Mouse (Mus musculus): ENCODE results near the gene Znrf1. TPM values are rescaled to one million over a fixed set of nuclear protein-coding genes. Genes with fewer than 3 reads are reported as not detected.

Znrf1 gene
- polyA plus RNA-seq, 1 experiment from 2014 or later = 11.0 TPM

DNA sequence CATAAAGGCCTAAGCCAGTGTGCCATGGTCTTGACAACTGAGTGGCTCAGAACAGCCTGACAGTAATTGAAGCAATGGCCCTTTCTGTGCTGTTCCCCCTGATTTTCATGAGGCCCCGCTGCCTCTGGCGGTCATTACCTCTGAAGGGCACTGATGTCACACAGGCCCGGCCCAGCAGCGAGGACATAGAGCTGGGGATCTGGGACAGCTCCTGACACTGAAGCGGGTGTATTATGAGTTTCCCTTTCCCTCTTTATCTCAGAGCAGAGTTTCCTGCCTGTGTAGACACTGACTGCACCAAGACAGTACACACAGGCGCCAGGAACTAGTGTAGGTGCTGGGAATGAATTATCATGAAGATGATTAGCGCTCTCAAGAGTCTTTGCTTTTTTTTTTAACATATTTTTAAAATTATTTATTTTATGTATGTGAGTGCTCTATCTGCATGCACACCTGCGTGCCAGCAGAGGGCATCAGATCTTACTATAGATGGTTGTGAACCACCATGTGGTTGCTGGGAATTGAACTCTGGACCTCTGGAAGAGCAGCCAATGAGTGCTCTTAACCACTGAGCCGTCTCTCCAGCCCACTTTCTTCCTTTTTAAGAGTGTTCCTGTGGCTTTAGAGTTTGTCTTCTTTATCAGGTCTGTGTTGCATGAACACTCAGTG lies 7.9 kb downstream of the Znrf1 start:
- 0 out of 2 replicates have a peak, but pooled peaks cover 2% of the 10 kb centered on the region for H3K9me3 ChIP-seq (ENCODE audit: control insufficient read depth, low read length)
- no peaks in the 10 kb centered on the region for H3K36me3 ChIP-seq (ENCODE audit: control insufficient read depth, insufficient read depth, low read length)
- WGBS = 90% methylated on average over 9 of the region's 9 CpGs
- no peak overlapping the region for H3K4me2 ChIP-seq (ENCODE audit: low read depth, low read length)
- H3K27ac ChIP-seq (ENCODE audit: low read length) = no peak overlapping the region
- ATAC-seq = no peak
- H3K9ac ChIP-seq (ENCODE audit: low read depth, low read length) = no peak overlapping the region
- H3K4me1 ChIP-seq (ENCODE audit: control insufficient read depth, insufficient read depth, low read length) = peaks cover 18% of the 10 kb centered on the region
- no peaks in the 10 kb centered on the region for H3K27me3 ChIP-seq (replicated peaks; ENCODE audit: control insufficient read depth, insufficient read depth, low read length)
- H3K4me3 ChIP-seq (ENCODE audit: low read length) = no peak overlapping the region

DNA sequence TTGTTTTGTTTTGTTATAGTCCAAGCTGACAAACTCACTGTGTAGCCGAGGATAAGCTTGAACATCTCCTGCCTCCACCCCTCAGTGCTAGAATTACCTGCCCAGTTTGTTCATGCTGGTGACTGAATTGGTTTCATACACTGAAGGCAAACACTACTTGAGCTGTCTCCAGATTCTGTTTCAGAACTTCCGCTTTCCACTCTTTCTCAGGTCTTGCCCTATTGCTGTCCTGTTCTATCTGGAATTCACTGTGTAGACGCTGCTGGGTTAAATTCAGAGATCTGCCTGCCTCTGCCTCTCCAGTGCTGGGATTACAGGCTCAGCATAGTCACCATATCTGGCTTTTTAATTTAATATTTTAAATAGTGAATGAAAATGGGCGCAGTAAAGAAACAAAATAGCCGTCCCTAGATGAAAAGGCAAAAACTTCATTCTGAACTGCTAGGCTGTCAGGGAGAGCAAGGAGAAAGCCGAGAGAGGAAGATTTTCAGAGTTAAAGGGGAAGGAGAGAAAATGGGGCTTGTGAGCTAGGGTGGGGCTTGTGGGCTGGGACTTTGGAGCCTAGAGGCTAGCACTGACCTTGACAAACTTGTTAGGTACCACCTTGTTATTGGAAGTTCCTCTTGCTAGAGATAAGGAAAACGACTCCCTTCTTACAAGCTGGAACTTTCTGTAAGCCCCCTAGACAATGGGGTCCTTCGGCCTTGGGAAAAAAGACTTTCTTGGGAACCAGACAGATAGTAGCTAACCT lies 9.7 kb downstream of the Znrf1 start:
- H3K9me3 ChIP-seq (ENCODE audit: control insufficient read depth, low read length) = 0 out of 2 replicates have a peak, but pooled peaks cover 2% of the 10 kb centered on the region
- no peak overlapping the region for H3K4me3 ChIP-seq (ENCODE audit: low read length)
- no peaks in the 10 kb centered on the region for H3K36me3 ChIP-seq (ENCODE audit: control insufficient read depth, insufficient read depth, low read length)
- no peak overlapping the region for H3K4me2 ChIP-seq (ENCODE audit: low read depth, low read length)
- ATAC-seq = peak; percentile 32; the same call in 1 of the 2 replicates
- no peaks in the 10 kb centered on the region for H3K27me3 ChIP-seq (replicated peaks; ENCODE audit: control insufficient read depth, insufficient read depth, low read length)
- peaks cover 15% of the 10 kb centered on the region; the same call in 1 of the 2 replicates for H3K4me1 ChIP-seq (ENCODE audit: control insufficient read depth, insufficient read depth, low read length)
- 75% methylated on average over 8 of the region's 8 CpGs for WGBS
- H3K9ac ChIP-seq (ENCODE audit: low read depth, low read length) = no peak overlapping the region
- no peak overlapping the region for H3K27ac ChIP-seq (ENCODE audit: low read length)

GRCm38 (mm10) chr8:111547144-111547543 lies 11.2 kb downstream of the Znrf1 start:
- Histone ChIP-seq H3K36me3 (ENCODE audit: control insufficient read depth, insufficient read depth, low read length) (no peaks in the 10 kb centered on the region), H3K9ac (ENCODE audit: low read depth, low read length) (no peak overlapping the region), H3K4me2 (ENCODE audit: low read depth, low read length) (no peak overlapping the region), H3K4me1 (ENCODE audit: control insufficient read depth, insufficient read depth, low read length) (peaks cover 13% of the 10 kb centered on the region; the same call in 1 of the 2 replicates), H3K27me3 (replicated peaks; ENCODE audit: control insufficient read depth, insufficient read depth, low read length) (no peaks in the 10 kb centered on the region), H3K27ac (ENCODE audit: low read length) (no peak overlapping the region), H3K4me3 (ENCODE audit: low read length) (no peak overlapping the region), H3K9me3 (ENCODE audit: control insufficient read depth, low read length) (0 out of 2 replicates have a peak, but pooled peaks cover 2% of the 10 kb centered on the region)
- 98% methylated on average over 3 of the region's 3 CpGs for WGBS
- ATAC-seq = no peak

DNA sequence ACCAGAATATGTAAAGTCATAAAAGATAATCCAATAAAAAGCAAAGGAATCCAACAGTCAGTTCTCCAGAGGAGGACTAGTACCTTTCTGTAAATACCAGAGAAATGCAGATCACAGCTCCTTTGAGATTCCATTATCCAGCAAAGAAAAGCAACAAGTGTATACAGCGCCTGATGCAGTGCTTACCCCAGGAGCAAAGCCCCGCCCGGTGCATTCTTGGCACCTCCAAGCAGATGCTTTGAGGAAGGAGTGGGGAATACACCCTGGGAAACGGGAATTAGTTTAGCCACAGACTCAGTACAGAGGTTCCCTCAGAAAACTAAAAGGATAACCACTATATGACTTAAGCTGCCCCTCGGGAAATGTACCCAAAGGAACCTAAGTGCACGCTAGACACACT lies 12.3 kb downstream of the Znrf1 start:
- Histone ChIP-seq H3K4me1 (ENCODE audit: control insufficient read depth, insufficient read depth, low read length) (peaks cover 13% of the 10 kb centered on the region; the same call in 1 of the 2 replicates), H3K9me3 (ENCODE audit: control insufficient read depth, low read length) (0 out of 2 replicates have a peak, but pooled peaks cover 2% of the 10 kb centered on the region), H3K36me3 (ENCODE audit: control insufficient read depth, insufficient read depth, low read length) (no peaks in the 10 kb centered on the region), H3K27me3 (replicated peaks; ENCODE audit: control insufficient read depth, insufficient read depth, low read length) (no peaks in the 10 kb centered on the region), H3K4me3 (ENCODE audit: low read length) (no peak overlapping the region), H3K4me2 (ENCODE audit: low read depth, low read length) (no peak overlapping the region), H3K27ac (ENCODE audit: low read length) (no peak overlapping the region), H3K9ac (ENCODE audit: low read depth, low read length) (no peak overlapping the region)
- WGBS = 79% methylated on average over 6 of the region's 6 CpGs
- ATAC-seq = 0 out of 2 replicates have a peak, but pooled peaks have one; percentile 23

- Histone ChIP-seq H3K4me2 (ENCODE audit: low read depth, low read length) (no peak overlapping the region), H3K9ac (ENCODE audit: low read depth, low read length) (no peak overlapping the region), H3K36me3 (ENCODE audit: control insufficient read depth, insufficient read depth, low read length) (no peaks in the 10 kb centered on the region), H3K27me3 (replicated peaks; ENCODE audit: control insufficient read depth, insufficient read depth, low read length) (no peaks in the 10 kb centered on the region), H3K27ac (ENCODE audit: low read length) (peak overlapping the region; percentile 41), H3K9me3 (ENCODE audit: control insufficient read depth, low read length) (no peaks in the 10 kb centered on the region), H3K4me3 (ENCODE audit: low read length) (no peak overlapping the region), H3K4me1 (ENCODE audit: control insufficient read depth, insufficient read depth, low read length) (peaks cover 14% of the 10 kb centered on the region)
- WGBS = 67% methylated on average over 9 of the region's 9 CpGs
- no peak for ATAC-seq
Measured at GRCm38 (mm10) chr8:111550002-111550870, 14.3 kb downstream of the Znrf1 start.

GRCm38 (mm10) chr8:111551511-111552130 lies 15.7 kb downstream of the Znrf1 start:
- Histone ChIP-seq H3K27me3 (replicated peaks; ENCODE audit: control insufficient read depth, insufficient read depth, low read length) (no peaks in the 10 kb centered on the region), H3K9ac (ENCODE audit: low read depth, low read length) (no peak overlapping the region), H3K27ac (ENCODE audit: low read length) (no peak overlapping the region), H3K4me1 (ENCODE audit: control insufficient read depth, insufficient read depth, low read length) (peaks cover 13% of the 10 kb centered on the region), H3K4me3 (ENCODE audit: low read length) (no peak overlapping the region), H3K9me3 (ENCODE audit: control insufficient read depth, low read length) (no peaks in the 10 kb centered on the region), H3K36me3 (ENCODE audit: control insufficient read depth, insufficient read depth, low read length) (no peaks in the 10 kb centered on the region), H3K4me2 (ENCODE audit: low read depth, low read length) (no peak overlapping the region)
- no peak for ATAC-seq
- WGBS = 76% methylated on average over 8 of the region's 8 CpGs

DNA sequence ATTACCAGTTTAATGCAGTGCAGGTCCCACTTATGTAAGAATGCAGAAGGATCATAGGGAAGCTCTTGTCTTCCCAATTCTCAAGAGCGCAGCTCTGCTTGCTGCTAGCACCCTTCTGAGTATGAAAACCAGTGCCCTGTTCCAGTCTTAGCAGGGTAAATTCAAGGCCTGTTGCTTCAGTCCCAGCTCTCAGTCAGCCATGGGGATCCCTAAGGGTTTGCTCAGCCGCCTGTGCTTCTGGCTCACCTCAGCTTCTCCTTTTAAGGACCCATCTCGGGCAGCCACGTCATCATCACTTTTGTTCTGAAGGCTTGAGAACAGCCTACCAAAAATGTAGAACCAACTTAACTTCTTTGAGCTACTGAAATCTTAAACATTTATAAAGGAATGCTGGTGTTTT lies 25.9 kb downstream of the Znrf1 start:
- no peak for ATAC-seq
- H3K27me3 ChIP-seq (replicated peaks; ENCODE audit: control insufficient read depth, insufficient read depth, low read length) = no peaks in the 10 kb centered on the region
- H3K27ac ChIP-seq (ENCODE audit: low read length) = 0 out of 2 replicates have a peak overlapping the region, but pooled peaks have one; percentile 31

DNA sequence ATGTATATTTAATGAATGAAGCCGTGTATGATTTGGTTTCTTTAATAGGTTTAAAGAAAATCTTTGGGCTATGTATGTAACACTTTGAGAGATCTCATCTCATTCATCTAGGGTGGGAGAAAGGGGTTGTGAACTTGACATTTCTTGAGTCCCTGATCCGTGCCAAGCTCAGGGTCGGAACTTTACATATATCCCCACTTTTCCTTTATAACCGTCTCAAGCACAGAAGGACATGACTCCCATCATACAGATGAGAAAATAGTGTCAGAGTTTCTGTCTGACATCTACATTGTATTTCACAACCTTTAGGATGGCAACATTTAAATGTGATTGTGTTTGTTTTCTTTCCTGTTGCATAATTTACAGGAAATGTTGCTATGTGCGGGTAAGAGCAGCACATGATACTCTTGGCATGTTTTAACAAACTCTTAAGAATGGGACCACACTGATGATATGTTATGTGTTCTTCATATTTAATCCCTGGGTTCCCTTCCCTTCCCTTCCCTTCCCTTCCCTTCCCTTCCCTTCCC lies 26.4 kb downstream of the Znrf1 start:
- peaks cover 20% of the 10 kb centered on the region for H3K4me1 ChIP-seq (ENCODE audit: control insufficient read depth, insufficient read depth, low read length)
- no peak overlapping the region for H3K4me3 ChIP-seq (ENCODE audit: low read length)

More for the DNA sequence above, 25.9 kb downstream of the Znrf1 start:
- Histone ChIP-seq H3K36me3 (ENCODE audit: control insufficient read depth, insufficient read depth, low read length) (no peaks in the 10 kb centered on the region), H3K4me3 (ENCODE audit: low read length) (no peak overlapping the region), H3K4me2 (ENCODE audit: low read depth, low read length) (no peak overlapping the region), H3K4me1 (ENCODE audit: control insufficient read depth, insufficient read depth, low read length) (peaks cover 22% of the 10 kb centered on the region), H3K9ac (ENCODE audit: low read depth, low read length) (no peak overlapping the region), H3K9me3 (ENCODE audit: control insufficient read depth, low read length) (no peaks in the 10 kb centered on the region)
- 81% methylated on average over 4 of the region's 4 CpGs for WGBS

More for the DNA sequence above, 26.4 kb downstream of the Znrf1 start:
- no peaks in the 10 kb centered on the region for H3K27me3 ChIP-seq (replicated peaks; ENCODE audit: control insufficient read depth, insufficient read depth, low read length)
- no peak overlapping the region for H3K9ac ChIP-seq (ENCODE audit: low read depth, low read length)
- no peaks in the 10 kb centered on the region for H3K9me3 ChIP-seq (ENCODE audit: control insufficient read depth, low read length)
- no peaks in the 10 kb centered on the region for H3K36me3 ChIP-seq (ENCODE audit: control insufficient read depth, insufficient read depth, low read length)
- ATAC-seq = no peak
- H3K27ac ChIP-seq (ENCODE audit: low read length) = no peak overlapping the region
- H3K4me2 ChIP-seq (ENCODE audit: low read depth, low read length) = no peak overlapping the region
- WGBS = 88% methylated on average over 5 of the region's 5 CpGs

Measured in intestine, embryonic 16.5 days (tissue).